In the genomic region with DNA sequence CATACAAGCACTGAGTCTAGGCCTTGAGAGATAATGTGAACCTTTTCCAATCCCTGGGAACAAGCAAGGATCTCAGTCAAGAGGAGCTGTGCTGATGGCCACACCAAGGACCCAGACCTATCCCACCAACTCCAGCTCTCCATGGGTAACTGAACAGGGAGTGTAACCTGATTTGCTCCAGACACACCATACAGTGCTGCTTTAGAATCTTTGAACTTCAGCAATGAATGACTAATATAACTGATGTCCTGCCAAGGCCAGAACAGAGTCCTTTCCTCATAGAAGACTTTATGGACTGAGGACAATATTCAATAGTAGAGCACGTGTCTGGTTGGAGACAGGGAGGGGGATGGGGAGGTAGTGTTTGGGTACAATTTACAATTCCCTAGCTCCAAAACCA, we compare ENCODE assay signal across 23 mouse cellular contexts. TPM values are rescaled to one million over a fixed set of nuclear protein-coding genes. Genes with fewer than 3 reads are reported as not detected.
DNase-seq lines count a peak whose midpoint lies in the region; ATAC-seq and TF ChIP-seq lines count a peak whose summit lies in the region.
"Had no signal": no experiment of that assay in that cellular context is flagged by ENCODE, and none has a peak within 500 bp of the region (broad histone marks: within the 10 kb centered on the region; RNA-seq: fewer than 3 reads in every experiment).

No protein-coding gene starts in this region.

- H3K36me3 ChIP-seq in heart, embryonic 10.5 days: no peaks in the 10 kb centered on the region
- no peaks in the 10 kb centered on the region for H3K36me3 ChIP-seq in kidney, adult 2 months (ENCODE audit: control insufficient read depth, insufficient read depth, low read length)
- H3K36me3 ChIP-seq in liver, postnatal 0 days (replicated peaks; ENCODE audit: insufficient read depth, low read length): no peaks in the 10 kb centered on the region
- H3K36me3 ChIP-seq: embryonic facial prominence, embryonic 10.5 days; forebrain, embryonic 15.5 days; hindbrain, embryonic 12.5 days; midbrain, embryonic 12.5 days had no signal

- peak overlapping the region; percentile 31; the same call in 1 of the 2 replicates for H3K27ac ChIP-seq in heart, embryonic 10.5 days
- peak overlapping the region; percentile 89 for H3K27ac ChIP-seq in kidney, adult 2 months (ENCODE audit: insufficient read depth, low read depth, low read length)
- H3K27ac ChIP-seq in liver, postnatal 0 days (ENCODE audit: low read depth): peak overlapping the region; percentile 60
- H3K27ac ChIP-seq: embryonic facial prominence, embryonic 10.5 days; forebrain, embryonic 15.5 days; hindbrain, embryonic 12.5 days; left cerebral cortex, adult 2 months; midbrain, embryonic 12.5 days had no signal

- peak overlapping the region; percentile 4; the same call in 1 of the 2 replicates for H3K4me2 ChIP-seq in liver, postnatal 0 days (ENCODE audit: low read depth, low read length)
- H3K4me2 ChIP-seq: forebrain, embryonic 15.5 days; hindbrain, embryonic 12.5 days; liver, embryonic 11.5 days; midbrain, embryonic 12.5 days had no signal

- peak; percentile 78 for ATAC-seq in liver, postnatal 0 days
- ATAC-seq: forebrain, embryonic 15.5 days had no signal

- no peak for DNase-seq in heart, embryonic 10.5 days (ENCODE audit: low spot score)
- no peak for DNase-seq in heart, adult 8-10 months (ENCODE audit: low spot score)
- peak; percentile 83 for DNase-seq in kidney, adult 2 months
- no peak for DNase-seq in kidney, adult 18-20 months
- DNase-seq in liver, postnatal 0 days: no peak
- DNase-seq in liver: no peak
- no peak for DNase-seq in cerebellum, adult 11-12 months
- DNase-seq in cerebellum, adult 9-10 months: no peak
- DNase-seq: adrenal gland, postnatal 25 days; cerebellum, postnatal 10 days; gastrocnemius, postnatal 10 days; lung, adult 2 months; lung, postnatal 14 days had no signal

- H3K4me3 ChIP-seq in heart, embryonic 10.5 days: no peak overlapping the region
- H3K4me3 ChIP-seq in kidney, adult 2 months (ENCODE audit: insufficient read depth, low read depth, low read length): no peak overlapping the region
- no peak overlapping the region for H3K4me3 ChIP-seq in liver, postnatal 0 days (ENCODE audit: low read depth, low read length)
- H3K4me3 ChIP-seq: embryonic facial prominence, embryonic 10.5 days; forebrain, embryonic 15.5 days; hindbrain, embryonic 12.5 days; left cerebral cortex, adult 2 months; midbrain, embryonic 12.5 days had no signal

- H3K27me3 ChIP-seq in heart, embryonic 10.5 days (ENCODE audit: insufficient read depth, poor library complexity, severe bottlenecking): no peaks in the 10 kb centered on the region
- no peaks in the 10 kb centered on the region for H3K27me3 ChIP-seq in kidney, adult 2 months (replicated peaks; ENCODE audit: control insufficient read depth, insufficient read depth, low read length)
- H3K27me3 ChIP-seq in liver, postnatal 0 days (ENCODE audit: insufficient read depth, low read length): no peaks in the 10 kb centered on the region
- H3K27me3 ChIP-seq: forebrain, embryonic 15.5 days; hindbrain, embryonic 12.5 days; midbrain, embryonic 12.5 days had no signal

- TF ChIP-seq EP300 in liver, postnatal 0 days (IDR thresholded peaks at IDR 0.05; ENCODE audit: low read depth): peak; percentile 18; the same call in 1 of the 2 replicates

- TF ChIP-seq POLR2A in kidney, adult 2 months (IDR thresholded peaks at IDR 0.05; ENCODE audit: low read depth, low read length): no peak

- H3K9ac ChIP-seq in liver, postnatal 0 days (replicated peaks): no peak overlapping the region
- H3K9ac ChIP-seq: forebrain, embryonic 15.5 days; hindbrain, embryonic 12.5 days; midbrain, embryonic 12.5 days had no signal

- 29% methylated on average over 1 of the region's 1 CpGs for WGBS in heart, embryonic 10.5 days
- WGBS in kidney, adult 2 months: 49% methylated on average over 1 of the region's 1 CpGs
- 41% methylated on average over 1 of the region's 1 CpGs for WGBS in liver, postnatal 0 days (ENCODE audit: insufficient replicate concordance)

- TF ChIP-seq CTCF in kidney, adult 2 months (conservative IDR thresholded peaks at IDR 0.05; ENCODE audit: insufficient read depth, insufficient read length, low read depth, low read length): no peak
- TF ChIP-seq CTCF in liver, postnatal 0 days (IDR thresholded peaks at IDR 0.05; ENCODE audit: low read depth): no peak

- peaks cover 51% of the 10 kb centered on the region for H3K4me1 ChIP-seq in heart, embryonic 10.5 days
- H3K4me1 ChIP-seq in kidney, adult 2 months (ENCODE audit: control insufficient read depth, insufficient read depth, low read length): peaks cover 38% of the 10 kb centered on the region
- H3K4me1 ChIP-seq in liver, postnatal 0 days (ENCODE audit: insufficient read depth): peaks cover 49% of the 10 kb centered on the region

- no peaks in the 10 kb centered on the region for H3K9me3 ChIP-seq in heart, embryonic 10.5 days
- no peaks in the 10 kb centered on the region for H3K9me3 ChIP-seq in liver, postnatal 0 days (ENCODE audit: low read length)
- H3K9me3 ChIP-seq: embryonic facial prominence, embryonic 10.5 days; forebrain, embryonic 15.5 days; hindbrain, embryonic 12.5 days; midbrain, embryonic 12.5 days had no signal

RNA-seq across cellular contexts. Expression of a gene that starts 14.2 kb away (rescaled TPM):
- polyA plus RNA-seq in heart, embryonic 10.5 days (2016; fragmentation: Nextera tagmentation; extraction: Ambion mirVana): 30.5 and 37.3 TPM in 2 replicates
- 100 to 1,000 TPM; 112 to 123 (median 116) TPM for total RNA-seq in heart, adult 8-10 months (2022)
- polyA plus RNA-seq in kidney, adult 2 months (2012; rRNA removed): 36.1 and 46.6 TPM in 2 replicates
- polyA plus RNA-seq in liver, postnatal 0 days (2015; fragmentation: Nextera tagmentation; extraction: Ambion mirVana): 14.8 and 17.3 TPM in 2 replicates

RNA-seq across cellular contexts. Expression of a gene that starts 20.1 kb away (rescaled TPM):
- 7.3 and 8.4 TPM in 2 replicates for polyA plus RNA-seq in heart, embryonic 10.5 days (2016; fragmentation: Nextera tagmentation; extraction: Ambion mirVana)
- total RNA-seq in heart, adult 8-10 months (2022): 10 to 100 TPM; 31.4 to 42.1 (median 34.4) TPM
- 343 and 361 TPM in 2 replicates for polyA plus RNA-seq in kidney, adult 2 months (2012; rRNA removed)
- 112 and 113 TPM in 2 replicates for polyA plus RNA-seq in liver, postnatal 0 days (2015; fragmentation: Nextera tagmentation; extraction: Ambion mirVana)
- total RNA-seq: granulocyte monocyte progenitor cell, adult 5-6 weeks; megakaryocyte progenitor cell, adult 5-6 weeks; monocyte, adult 5-6 weeks; neutrophil, adult 5-6 weeks had no signal

RNA-seq across cellular contexts. Expression of a gene that starts 56.5 kb away (rescaled TPM):
- 521 and 603 TPM in 2 replicates for polyA plus RNA-seq in heart, embryonic 10.5 days (2016; fragmentation: Nextera tagmentation; extraction: Ambion mirVana)
- 100 to 1,000 TPM; 123 to 130 (median 127) TPM for total RNA-seq in heart, adult 8-10 months (2022)
- 87.3 and 102 TPM in 2 replicates for polyA plus RNA-seq in kidney, adult 2 months (2012; rRNA removed)
- polyA plus RNA-seq in liver, postnatal 0 days (2015; fragmentation: Nextera tagmentation; extraction: Ambion mirVana): 164 and 168 TPM in 2 replicates

RNA-seq across cellular contexts. Expression of a gene that starts 56.6 kb away (rescaled TPM):
- 15.9 and 16.1 TPM in 2 replicates for polyA plus RNA-seq in heart, embryonic 10.5 days (2016; fragmentation: Nextera tagmentation; extraction: Ambion mirVana)
- total RNA-seq in heart, adult 8-10 months (2022): 10 to 100 TPM; 17.2 to 22.2 (median 20.3) TPM
- 10.8 and 13.6 TPM in 2 replicates for polyA plus RNA-seq in kidney, adult 2 months (2012; rRNA removed)
- 9.3 and 12.1 TPM in 2 replicates for polyA plus RNA-seq in liver, postnatal 0 days (2015; fragmentation: Nextera tagmentation; extraction: Ambion mirVana)

Comparison
In these comparisons a context has a peak if more than half of its experiments do, and no peak if none do; other contexts are left out.
1. H3K27ac ChIP-seq: peak in every context shown above with its lines; median percentile 89 in kidney, adult 2 months; 60 in liver, postnatal 0 days; 31 in heart, embryonic 10.5 days.
2. RNA of a gene that starts 20.1 kb away (polyA plus RNA-seq): 343 to 361 TPM in kidney, adult 2 months and 112 to 113 TPM in liver, postnatal 0 days; 7.3 to 8.4 TPM in heart, embryonic 10.5 days; every median in the first group is over 10 times any median in the second.